Mouse (Mus musculus): ENCODE results near the gene Rfx4.

- no peak for TF ChIP-seq POLR2A (IDR thresholded peaks at IDR 0.05; ENCODE audit: extremely low read depth, insufficient read depth, low read length)
- TF ChIP-seq CTCF (IDR thresholded peaks at IDR 0.05; ENCODE audit: extremely low read depth, insufficient read depth, low read length): no peak
Measured at GRCm38 (mm10) chr10:84791181-84791580, 35.3 kb downstream of the Rfx4 start.

Measured in cortical plate, adult 2 months (tissue).